Mouse (Mus musculus) lung, adult 2 months (tissue): ENCODE results near the gene Smim14.

Experiments used
- CTCF ChIP-seq: fragments of 200-500 bp; IDR thresholded peaks from 2 replicates; pipeline ENCODE4 v1.5.1; 2011; ENCODE audit warnings: mild to moderate bottlenecking, low read length, control low read depth; ENCODE audit not compliant: insufficient read depth
- POLR2A ChIP-seq: fragments of 200-500 bp; IDR thresholded peaks from 2 replicates; pipeline ENCODE4 v1.6.1; 2011; ENCODE audit warnings: low read depth, mild to moderate bottlenecking, control low read depth, low read length, borderline replicate concordance; ENCODE audit errors: extremely low read depth

DNA sequence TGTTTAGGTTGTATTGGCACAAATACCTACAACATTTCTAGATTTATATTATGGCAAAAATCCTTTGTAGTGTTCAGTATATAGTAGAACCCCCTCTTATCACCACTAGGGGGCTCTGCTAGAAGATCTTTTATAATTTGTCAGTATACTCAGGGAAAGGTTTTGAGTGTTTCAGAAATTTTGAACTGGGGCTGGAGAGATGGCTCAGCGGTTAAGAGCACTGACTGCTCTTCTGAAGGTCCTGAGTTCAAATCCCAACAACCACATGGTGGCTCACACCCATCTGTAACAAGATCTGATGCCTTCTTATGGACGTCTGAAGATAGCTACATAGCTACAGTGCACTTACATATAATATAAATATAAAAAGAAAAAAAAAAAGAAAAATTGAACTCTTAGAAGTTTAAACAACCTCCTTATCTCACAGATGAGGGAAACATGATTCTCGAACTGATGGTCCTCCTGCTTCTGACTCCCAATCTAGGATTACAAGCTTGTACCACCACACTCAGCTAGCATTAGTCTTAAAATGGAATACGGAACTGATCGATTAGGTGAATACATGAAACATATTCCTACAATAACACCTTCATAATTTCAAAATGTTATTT, 1.4 kb downstream of the Smim14 start:
- TF ChIP-seq POLR2A (no peak), CTCF (no peak)
